Mouse (Mus musculus) MN1 (cell line): Measurements from ENCODE around the gene Gm12355.

ENCODE experiments used
- DNase-seq: peaks from one replicate; pipeline ENCODE4 v3.0.0-alpha.2; 2016; ENCODE audit warnings: low spot score

Gene Gm12355

DNA sequence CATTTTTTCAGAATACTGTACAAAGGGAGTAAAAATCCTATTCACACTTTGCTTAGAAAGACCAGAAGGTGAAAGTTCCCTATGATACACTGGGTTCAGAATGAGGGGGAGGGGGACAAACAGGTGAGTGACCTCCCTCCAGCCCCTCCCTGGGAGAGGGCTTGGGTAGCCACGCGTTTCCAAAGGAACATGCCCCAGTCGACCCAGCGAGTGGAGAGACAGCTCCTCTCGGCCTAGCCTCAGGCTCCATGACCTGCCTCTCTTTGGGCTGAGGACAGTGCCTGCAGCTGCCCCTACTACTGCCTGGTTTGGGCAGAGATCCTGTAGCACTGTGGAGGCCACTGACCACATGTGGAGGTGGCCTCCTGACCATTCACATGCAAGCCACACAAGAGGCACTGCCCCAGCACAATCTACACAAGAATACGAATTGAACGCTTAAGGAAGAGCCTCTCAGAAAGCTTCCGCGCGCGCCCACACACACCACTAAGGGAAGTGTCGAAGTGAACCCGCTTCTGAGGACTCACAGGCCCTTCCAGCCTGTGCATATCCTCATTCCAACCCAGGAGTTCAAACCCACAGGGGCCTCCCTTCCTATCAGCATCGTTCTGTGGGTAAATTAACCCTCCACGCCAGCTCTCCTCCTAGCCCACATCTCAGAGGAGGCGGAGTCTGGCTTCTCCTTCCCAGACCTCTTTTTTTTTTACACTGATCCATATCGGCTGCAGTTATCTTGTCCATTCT lies 44.0 kb downstream of the Gm12355 start:
- no peak for DNase-seq

GRCm38 (mm10) chr11:98580301-98581121 lies 45.0 kb downstream of the Gm12355 start:
- peak; percentile 67 for DNase-seq

DNA sequence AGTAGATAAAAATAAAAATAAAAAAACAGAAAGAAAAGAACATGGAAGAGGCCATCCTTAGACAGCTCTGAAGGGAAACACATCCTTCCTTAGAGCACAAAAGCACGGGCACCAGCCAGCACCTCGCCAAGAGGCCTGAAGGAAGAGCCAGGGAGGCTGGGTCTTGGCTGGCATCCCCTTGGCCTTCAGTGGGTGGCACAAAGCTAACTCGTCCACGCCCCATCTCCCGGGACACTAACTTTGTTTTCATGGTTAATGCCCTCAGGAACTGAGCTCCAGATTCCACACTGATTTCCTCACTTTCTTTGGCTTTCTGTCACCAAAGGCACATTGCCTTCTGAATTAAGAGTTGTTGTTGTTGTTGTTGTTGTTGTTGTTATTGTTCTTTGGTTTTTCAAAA lies 47.7 kb downstream of the Gm12355 start:
- no peak for DNase-seq
